15 mouse cellular contexts compared by ENCODE assay signal in genomic region chr13:41409291-41409690, GRCm38 (mm10).
"Had no signal": no experiment of that assay in that cellular context is flagged by ENCODE, and none has a peak within 500 bp of the region (broad histone marks: within the 10 kb centered on the region; RNA-seq: fewer than 3 reads in every experiment).

No protein-coding gene starts in this region.

- H3K27me3 ChIP-seq: neural tube, embryonic 15.5 days; stomach, embryonic 15.5 days had no signal

- H3K4me3 ChIP-seq: neural tube, embryonic 15.5 days; stomach, embryonic 15.5 days had no signal

- H3K4me2 ChIP-seq: neural tube, embryonic 15.5 days; stomach, embryonic 15.5 days had no signal

- H3K9me3 ChIP-seq: neural tube, embryonic 15.5 days; stomach, embryonic 15.5 days had no signal

- DNase-seq: retina, postnatal 1 day; right cerebral cortex, adult 18-20 months; right cerebral cortex, postnatal 14 days; right cerebral cortex, postnatal 25 days; right cerebral cortex, postnatal 4 days; spleen, adult 18-20 months; thymus, adult 18-20 months; thymus, adult 2 months; thymus, postnatal 14 days; thymus, postnatal 25 days; thymus, postnatal 36 days; thymus, postnatal 4 days had no signal

- H3K9ac ChIP-seq: neural tube, embryonic 15.5 days; stomach, embryonic 15.5 days had no signal

- H3K27ac ChIP-seq: neural tube, embryonic 15.5 days; stomach, embryonic 15.5 days; stomach, postnatal 0 days had no signal

- H3K4me1 ChIP-seq: neural tube, embryonic 15.5 days; stomach, embryonic 15.5 days had no signal

- H3K36me3 ChIP-seq: neural tube, embryonic 15.5 days; stomach, embryonic 15.5 days had no signal
